Mouse (Mus musculus) heart, embryonic 11.5 days (tissue): ENCODE results near the gene C5ar1. TPM values are rescaled to one million over a fixed set of nuclear protein-coding genes. Genes with fewer than 3 reads are reported as not detected.

Experiments used
- ATAC-seq: fragments of 200-750 bp; cut with Nextera tagmentation; replicated peaks from 2 replicates; pipeline ENCODE4 v1.8.0; 2017; ENCODE audit warnings: moderate library complexity; ENCODE audit not compliant: insufficient number of reproducible peaks, low FRiP score, low TSS enrichment
- H3K27ac ChIP-seq: fragments of 300-500 bp; sonication (generic); 2 replicates; pipeline ENCODE4 v1.5.1; 2014; ENCODE audit warnings: mild to moderate bottlenecking, low read depth, low read length
- H3K27me3 ChIP-seq: fragments of 300-500 bp; sonication (generic); 2 replicates; pipeline ENCODE4 v1.6.1; 2014; ENCODE audit warnings: mild to moderate bottlenecking, low read length, mixed read lengths; ENCODE audit not compliant: control insufficient read depth, insufficient read depth
- H3K36me3 ChIP-seq: fragments of 300-500 bp; sonication (generic); 2 replicates; pipeline ENCODE4 v1.6.1; 2014; ENCODE audit warnings: mild to moderate bottlenecking, low read length, moderate library complexity, mixed read lengths; ENCODE audit not compliant: control insufficient read depth, insufficient read depth
- H3K4me1 ChIP-seq: fragments of 300-500 bp; sonication (generic); 2 replicates; pipeline ENCODE4 v1.6.1; 2014; ENCODE audit warnings: low read length; ENCODE audit not compliant: control insufficient read depth, insufficient read depth
- H3K4me2 ChIP-seq: fragments of 300-500 bp; sonication (generic); 2 replicates; pipeline ENCODE4 v1.6.1; 2014; ENCODE audit warnings: mild to moderate bottlenecking, moderate library complexity
- H3K4me3 ChIP-seq: fragments of 300-500 bp; sonication (generic); 2 replicates; pipeline ENCODE4 v1.5.1; 2014; ENCODE audit warnings: low read depth, low read length
- H3K9ac ChIP-seq: fragments of 300-500 bp; sonication (generic); 2 replicates; pipeline ENCODE4 v1.6.1; 2014; ENCODE audit warnings: mild to moderate bottlenecking, low read depth, low read length, moderate library complexity
- H3K9me3 ChIP-seq: fragments of 300-500 bp; sonication (generic); replicated peaks from 2 replicates; pipeline ENCODE4 v1.6.1; 2016; ENCODE audit warnings: low read length; ENCODE audit not compliant: control insufficient read depth
- WGBS: fragments of 180-500 bp; shearing (Covaris S2); extraction: QIAGEN DNeasy Blood & Tissue Kit; methylation state at CpG from one replicate; pipeline ENCODE4 v1.1.7; 2014; ENCODE audit not compliant: insufficient replicate concordance; 5-methylcytosine and 5-hydroxymethylcytosine counted together
- polyA plus RNA-seq: library from polyadenylated mRNA; unstranded; fragments of >200 nt; fragmentation: Nextera tagmentation; extraction: Ambion mirVana; gene quantifications from 2 replicates; pipeline ENCODE4 v1.2.1, GENCODE M21; 2014

Gene C5ar1
- polyA plus RNA-seq, 1 experiment from 2014 or later: 0.74 TPM

DNA sequence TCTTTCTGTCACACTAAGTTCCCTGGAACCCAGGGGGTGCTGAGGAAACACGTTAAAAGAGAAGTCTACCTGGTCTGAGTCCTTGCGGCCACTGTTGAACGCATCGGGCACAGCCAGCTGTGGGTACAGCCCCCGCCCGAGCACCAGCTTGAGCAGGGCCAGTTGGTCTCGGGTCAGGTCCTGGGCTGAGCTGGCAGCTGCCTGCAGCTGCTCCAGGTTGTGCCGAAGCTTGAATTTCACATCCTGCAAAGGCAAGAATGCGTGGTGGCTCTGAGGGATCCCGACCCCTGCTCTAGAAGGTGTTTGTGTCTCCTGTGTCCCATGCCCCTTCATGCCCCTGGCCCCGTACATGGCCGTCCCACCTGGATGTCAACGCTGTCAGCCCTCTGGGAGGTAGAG is 55.8 kb downstream of the C5ar1 start:
- H3K4me3 ChIP-seq: no peak overlapping the region
- no peak for ATAC-seq
- H3K36me3 ChIP-seq: peaks cover 13% of the 10 kb centered on the region; the same call in 1 of the 2 replicates
- H3K27ac ChIP-seq: no peak overlapping the region
- no peaks in the 10 kb centered on the region for H3K4me1 ChIP-seq
- H3K9me3 ChIP-seq: no peaks in the 10 kb centered on the region
- no peak overlapping the region for H3K9ac ChIP-seq
- no peak overlapping the region for H3K4me2 ChIP-seq
- WGBS: 89% methylated on average over 13 of the region's 13 CpGs
- no peaks in the 10 kb centered on the region for H3K27me3 ChIP-seq

DNA sequence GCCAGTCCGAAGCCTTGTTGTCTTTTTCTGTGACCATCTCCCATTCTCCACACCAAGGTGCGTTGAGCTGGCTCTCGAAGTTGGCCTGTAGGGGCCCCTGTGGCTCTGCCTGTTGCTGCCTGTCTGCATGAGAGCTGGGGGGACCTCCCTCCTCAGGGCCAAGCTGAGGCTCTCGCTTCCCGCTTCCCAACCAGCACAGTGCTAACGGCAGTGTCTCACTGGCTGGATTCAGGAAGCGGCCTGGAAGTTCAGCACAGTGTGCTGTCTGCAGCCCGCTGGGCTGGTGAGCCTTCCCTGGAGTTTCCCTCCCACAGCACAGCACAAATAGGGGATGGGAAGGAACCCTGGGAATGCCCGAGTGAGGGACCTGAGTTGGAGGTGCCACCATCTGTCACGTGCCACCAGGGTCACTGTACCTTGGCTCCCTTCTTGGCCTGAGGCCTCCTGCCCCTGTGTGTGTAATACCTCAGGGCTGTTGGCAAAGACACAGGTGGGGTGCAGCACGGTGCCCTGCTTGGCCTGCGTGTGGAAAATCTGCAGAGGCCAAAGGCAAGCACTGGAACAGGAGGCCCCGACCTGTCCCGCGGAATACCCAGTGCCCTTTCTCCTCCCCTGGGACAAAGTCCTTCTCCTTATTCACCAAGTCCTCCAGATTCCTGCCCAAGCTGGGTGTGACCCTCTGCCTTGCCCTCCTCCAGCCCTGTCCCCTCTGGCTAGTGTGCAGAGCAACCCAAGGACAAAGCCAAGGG is 56.4 kb downstream of the C5ar1 start:
- no peaks in the 10 kb centered on the region for H3K9me3 ChIP-seq
- no peaks in the 10 kb centered on the region for H3K4me1 ChIP-seq
- 78% methylated on average over 15 of the region's 15 CpGs for WGBS
- H3K9ac ChIP-seq: no peak overlapping the region
- no peak overlapping the region for H3K4me3 ChIP-seq
- no peak overlapping the region for H3K27ac ChIP-seq
- no peak overlapping the region for H3K4me2 ChIP-seq
- H3K36me3 ChIP-seq: peaks cover 13% of the 10 kb centered on the region; the same call in 1 of the 2 replicates
- no peaks in the 10 kb centered on the region for H3K27me3 ChIP-seq
- ATAC-seq: no peak

DNA sequence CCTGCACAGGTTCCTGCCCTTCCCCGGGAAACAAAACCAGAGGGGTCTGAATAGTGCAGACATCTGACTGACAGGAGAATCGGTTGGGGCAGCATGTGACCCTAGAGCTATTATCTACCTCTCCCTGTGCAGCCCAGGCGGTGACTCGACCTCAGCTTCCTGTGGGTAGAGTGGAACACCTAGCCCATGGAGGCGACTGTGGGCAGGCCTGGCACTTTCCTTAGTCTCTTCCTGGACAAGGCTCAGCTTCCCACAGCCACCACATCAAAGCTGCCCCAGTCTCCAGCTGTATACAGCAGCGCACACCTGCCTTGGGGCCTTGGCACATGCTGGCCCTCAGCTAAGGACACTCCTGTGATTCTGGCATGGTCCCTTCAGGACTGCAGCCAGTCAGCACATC is 58.2 kb downstream of the C5ar1 start:
- H3K4me1 ChIP-seq: no peaks in the 10 kb centered on the region
- no peak overlapping the region for H3K27ac ChIP-seq
- 75% methylated on average over 6 of the region's 6 CpGs for WGBS
- no peaks in the 10 kb centered on the region for H3K9me3 ChIP-seq
- no peak for ATAC-seq
- peaks cover 17% of the 10 kb centered on the region; the same call in 1 of the 2 replicates for H3K36me3 ChIP-seq
- no peak overlapping the region for H3K9ac ChIP-seq
- H3K4me2 ChIP-seq: no peak overlapping the region
- no peaks in the 10 kb centered on the region for H3K27me3 ChIP-seq
- H3K4me3 ChIP-seq: no peak overlapping the region

DNA sequence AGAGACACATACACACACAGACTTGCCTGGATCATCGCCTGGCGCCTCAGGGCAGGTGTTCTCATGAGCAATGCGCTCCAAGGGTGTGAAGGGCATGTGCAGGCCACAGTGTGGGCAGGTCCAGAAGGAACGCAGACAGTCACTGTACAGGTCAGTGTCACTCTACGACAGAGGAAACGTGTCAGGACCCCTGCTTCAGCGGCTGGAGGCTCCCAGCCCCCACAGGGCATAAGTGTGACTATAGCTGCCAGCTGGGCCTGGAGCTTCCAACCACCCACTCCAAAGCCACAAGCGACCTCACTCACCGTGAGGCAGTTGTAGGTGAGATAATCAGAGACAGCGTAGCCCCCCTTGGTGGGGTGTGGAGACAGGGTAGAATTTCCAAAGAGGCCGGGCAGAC is 60.8 kb downstream of the C5ar1 start:
- H3K27ac ChIP-seq: no peak overlapping the region
- H3K9ac ChIP-seq: no peak overlapping the region
- H3K36me3 ChIP-seq: peaks cover 11% of the 10 kb centered on the region; the same call in 1 of the 2 replicates
- H3K4me3 ChIP-seq: no peak overlapping the region
- WGBS: 83% methylated on average over 11 of the region's 11 CpGs
- H3K4me1 ChIP-seq: no peaks in the 10 kb centered on the region
- no peaks in the 10 kb centered on the region for H3K9me3 ChIP-seq
- ATAC-seq: no peak
- H3K4me2 ChIP-seq: no peak overlapping the region
- no peaks in the 10 kb centered on the region for H3K27me3 ChIP-seq

DNA sequence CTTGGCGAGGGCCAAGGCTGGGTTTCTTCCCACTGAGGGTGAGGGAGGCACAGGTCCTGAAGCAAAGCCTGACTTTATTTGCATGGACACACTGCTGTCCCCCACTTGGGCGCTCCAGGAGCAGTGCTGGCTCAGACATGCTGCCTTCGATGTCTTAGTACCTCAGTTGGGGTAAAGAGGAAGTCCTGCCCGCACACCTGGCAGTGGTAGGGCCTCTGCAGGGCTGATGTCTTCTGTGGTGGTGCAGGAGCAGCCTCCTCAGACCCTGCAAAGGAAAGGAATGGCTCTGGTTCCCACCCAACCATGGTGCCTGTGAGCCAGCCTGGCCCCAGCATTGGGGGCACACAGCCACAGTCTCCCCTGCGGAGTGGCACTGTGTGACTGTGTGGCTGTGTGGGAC is 62.2 kb downstream of the C5ar1 start:
- no peak for ATAC-seq
- WGBS: 73% methylated on average over 5 of the region's 5 CpGs
- peaks cover 11% of the 10 kb centered on the region; the same call in 1 of the 2 replicates for H3K36me3 ChIP-seq
- H3K9ac ChIP-seq: no peak overlapping the region
- no peak overlapping the region for H3K27ac ChIP-seq
- H3K4me1 ChIP-seq: no peaks in the 10 kb centered on the region
- H3K9me3 ChIP-seq: no peaks in the 10 kb centered on the region
- no peaks in the 10 kb centered on the region for H3K27me3 ChIP-seq
- H3K4me3 ChIP-seq: no peak overlapping the region
- H3K4me2 ChIP-seq: no peak overlapping the region

Other genes with a start within 250 kb of the C5ar1 start
- 4.9 and 5.7 TPM in 2 replicates for gene Bicra, start 211.6 kb downstream of the C5ar1 start, polyA plus RNA-seq
- not detected in 2 replicates for gene Zfp541, start 197.7 kb downstream of the C5ar1 start, polyA plus RNA-seq
- gene Napa, start 161.1 kb downstream of the C5ar1 start, polyA plus RNA-seq: 158 and 168 TPM in 2 replicates
- gene Kptn, start 139.6 kb downstream of the C5ar1 start, polyA plus RNA-seq: 26.4 and 29.5 TPM in 2 replicates
- gene Slc8a2, start 129.7 kb downstream of the C5ar1 start, polyA plus RNA-seq: 0.11 and 0.17 TPM in 2 replicates
- 19.7 and 22.8 TPM in 2 replicates for gene Meis3, start 84.5 kb downstream of the C5ar1 start, polyA plus RNA-seq
- gene Dhx34, start 37.5 kb downstream of the C5ar1 start, polyA plus RNA-seq: 7.4 and 7.8 TPM in 2 replicates
- 0.21 and 0.34 TPM in 2 replicates for gene C5ar2, start 15.4 kb downstream of the C5ar1 start, polyA plus RNA-seq
- gene Inafm1, start 14.1 kb upstream of the C5ar1 start, polyA plus RNA-seq: 6.6 and 6.7 TPM in 2 replicates
- 11.3 and 16.4 TPM in 2 replicates for gene Ccdc9, start 27.3 kb upstream of the C5ar1 start, polyA plus RNA-seq
- 3.7 and 6.0 TPM in 2 replicates for gene Bbc3, start 48.9 kb upstream of the C5ar1 start, polyA plus RNA-seq
- gene Sae1, start 128.3 kb upstream of the C5ar1 start, polyA plus RNA-seq: 222 and 243 TPM in 2 replicates
- gene Zc3h4, start 141.4 kb upstream of the C5ar1 start, polyA plus RNA-seq: 9.4 and 12.8 TPM in 2 replicates
- gene Tmem160, start 193.2 kb upstream of the C5ar1 start, polyA plus RNA-seq: 69.4 and 78.6 TPM in 2 replicates
- gene Npas1, start 218.2 kb upstream of the C5ar1 start, polyA plus RNA-seq: 0.23 TPM in 1 of 2 replicates, not detected in the other